Mouse (Mus musculus) adrenal gland, adult 18-20 months (tissue): ENCODE data around the gene Exoc5. TPM values are rescaled to one million over a fixed set of nuclear protein-coding genes. Genes with fewer than 3 reads are reported as not detected.
"Not testable (repeated sequence)": the region's sequence is repeated elsewhere in the genome, so short reads cannot be mapped to it uniquely, and the experiment has no call there.

ENCODE experiments used
- DNase-seq, 2 experiments: peaks; one replicate each; pipeline ENCODE4 v3.0.0; 2021 to 2022; ENCODE audit warnings: low spot score in 2 of 2
- long read RNA-seq, 2 experiments: library from polyadenylated mRNA; stranded (forward); transcript quantifications; one replicate each; pipeline ENCODE4 v2.0.0; 2021
- total RNA-seq, 2 experiments: library from RNA; stranded (reverse); gene quantifications; 1 replicate in 1 of 2; 2 replicates in 1 of 2; pipeline ENCODE4 v1.2.3; 2021

The Exoc5 gene
- 10 to 100 TPM; 34.5 to 35.4 TPM for total RNA-seq
- long read RNA-seq, experiment 1, full-length matches to known transcripts: 31 of 36 reads
- long read RNA-seq, experiment 1, partial matches to known transcripts: 1 of 36 reads
- long read RNA-seq, experiment 1, other reads (novel, unspliced or antisense): 4 of 36 reads
- long read RNA-seq, experiment 2, full-length matches to known transcripts: 62 of 73 reads
- long read RNA-seq, experiment 2, partial matches to known transcripts: 3 of 73 reads
- long read RNA-seq, experiment 2, other reads (novel, unspliced or antisense): 8 of 73 reads

DNA sequence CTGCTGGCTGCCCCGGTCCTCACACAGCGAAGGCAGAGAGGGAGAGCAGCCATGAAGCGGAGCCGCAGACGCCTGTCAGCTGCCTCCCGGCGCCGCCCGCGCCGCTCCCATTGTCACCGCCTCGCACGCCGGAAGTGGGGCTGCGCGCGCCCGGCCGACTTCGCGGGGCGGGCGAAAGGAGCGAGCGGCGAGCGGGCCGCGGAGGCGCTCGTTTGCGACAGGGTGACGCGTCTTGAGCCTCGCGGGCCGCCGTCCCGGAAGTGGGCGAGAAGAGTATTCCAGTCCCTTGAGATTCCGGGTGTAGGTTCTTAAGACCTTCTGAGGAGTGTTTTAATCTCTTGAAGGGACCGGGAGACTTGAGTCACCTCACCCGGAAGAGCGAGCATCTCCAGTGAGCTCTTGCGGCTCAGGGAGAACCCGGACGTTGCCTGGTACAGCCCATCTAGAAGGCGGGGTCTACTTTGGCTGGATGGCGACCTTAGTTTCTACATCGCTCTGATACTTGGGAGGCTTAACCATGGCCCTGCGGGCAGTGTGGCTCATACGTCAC is at the start of gene Exoc5:
Gene Exoc5, minus strand, starts transcription at position 380 of the 550 bp plus-strand sequence.
- peak; percentile 98 to 99 for DNase-seq

DNA sequence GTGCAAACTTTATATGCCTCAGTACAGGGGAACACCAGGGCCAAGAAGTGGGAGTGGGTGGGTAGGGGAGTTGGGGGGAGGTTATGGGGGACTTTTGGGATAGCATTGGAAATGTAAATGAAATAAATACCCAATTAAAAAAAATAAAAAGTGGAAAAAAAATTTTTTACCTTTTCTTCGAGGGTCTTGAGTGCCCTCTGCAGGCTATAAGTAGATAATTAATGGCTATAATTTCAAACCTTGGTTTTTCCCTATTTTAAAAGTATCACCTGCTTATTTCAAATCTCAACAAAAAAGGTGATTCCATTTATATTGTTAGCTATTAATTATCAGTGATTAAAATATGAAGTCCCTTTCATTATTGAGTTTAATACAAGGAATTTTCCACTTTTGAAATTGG is 25.3 kb upstream of the Exoc5 start:
- not testable (repeated sequence) for DNase-seq

DNA sequence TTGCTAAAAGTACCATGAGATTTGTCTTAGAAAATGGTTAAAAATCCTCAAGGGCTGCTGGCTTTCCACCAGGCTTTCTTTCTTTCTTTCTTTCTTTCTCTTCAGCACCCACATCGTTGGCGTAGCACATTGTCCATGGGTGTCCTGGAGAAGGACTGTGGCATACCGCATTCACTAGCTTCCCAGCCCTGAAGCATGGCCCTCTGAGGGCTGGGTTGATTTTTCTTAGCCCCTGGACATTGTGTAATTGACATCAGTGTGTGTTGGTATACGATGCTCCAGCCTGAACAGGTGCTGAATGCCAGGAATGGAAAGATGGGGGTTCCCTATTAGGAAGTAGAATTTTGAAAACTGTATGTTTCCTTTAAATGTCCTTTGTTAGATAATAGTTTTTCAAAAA is 24.8 kb upstream of the Exoc5 start:
- DNase-seq: no peak

DNA sequence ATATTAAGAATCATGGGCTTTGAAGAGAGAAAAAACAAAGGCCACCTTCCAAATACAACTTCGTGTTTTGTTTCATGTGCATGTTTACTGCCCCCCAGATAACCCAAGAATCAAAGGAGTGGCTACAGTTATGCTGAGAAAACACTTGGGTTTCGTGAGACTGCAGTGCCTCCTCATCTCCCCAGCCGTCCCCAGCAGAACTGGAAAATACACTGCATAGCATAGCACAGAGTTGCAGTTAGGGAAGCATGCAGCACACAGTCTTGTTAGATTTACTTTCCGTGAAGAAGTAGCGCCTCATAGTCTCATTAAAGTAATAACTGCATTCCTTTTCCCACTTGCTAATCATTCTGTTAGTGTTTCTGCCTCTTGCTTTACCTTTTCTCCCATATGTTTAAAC is 23.6 kb upstream of the Exoc5 start:
- DNase-seq: no peak

GRCm38 (mm10) chr14:49089461-49090058 is 23.1 kb upstream of the Exoc5 start:
- DNase-seq: no peak

DNA sequence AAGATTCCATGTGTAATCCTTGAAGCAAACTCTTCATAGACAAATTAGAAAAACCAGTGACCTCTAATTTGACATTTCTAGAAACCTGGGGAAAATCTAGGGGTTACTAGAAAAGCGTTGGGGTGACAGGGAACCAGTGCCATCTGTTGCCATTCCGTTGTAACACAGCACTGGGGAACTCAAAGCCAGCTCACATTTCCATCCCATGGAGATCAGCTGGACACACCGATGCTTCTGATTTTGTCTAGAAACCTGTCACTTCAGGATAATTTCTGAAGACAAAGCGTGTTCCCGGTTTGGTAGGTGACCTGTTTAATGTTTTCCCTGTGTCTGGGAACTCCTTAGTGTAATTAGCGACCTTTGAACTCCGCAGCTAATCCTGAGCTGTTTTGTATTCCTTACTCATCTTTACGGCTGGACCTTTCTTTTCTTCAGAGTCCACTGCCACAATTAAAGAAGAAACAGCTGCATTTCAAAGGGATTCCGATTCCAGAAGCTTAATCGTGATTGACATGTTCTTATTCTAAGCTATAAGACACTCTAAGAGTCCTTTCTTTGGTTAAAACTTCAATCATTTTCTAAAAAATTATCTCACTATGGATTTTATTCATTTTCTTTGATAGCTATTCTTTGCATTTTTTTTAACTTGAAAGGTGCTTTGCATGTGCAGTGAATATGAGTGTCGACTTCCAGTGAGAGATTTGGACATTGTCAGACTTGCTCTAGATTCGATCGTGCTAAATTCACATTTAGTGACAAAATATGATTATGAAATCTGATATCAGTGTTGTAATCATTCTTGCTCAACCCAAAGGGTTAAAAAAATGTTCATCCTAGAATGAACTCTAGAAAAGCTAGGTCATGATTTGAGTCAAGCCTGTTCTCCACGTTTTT is 21.9 kb upstream of the Exoc5 start:
- DNase-seq: no peak

- no peak for DNase-seq
Observed at GRCm38 (mm10) chr14:49086522-49086921, 20.1 kb upstream of the Exoc5 start.

GRCm38 (mm10) chr14:49078820-49079219 is 12.4 kb upstream of the Exoc5 start:
- no peak for DNase-seq

- no peak for DNase-seq
Observed at GRCm38 (mm10) chr14:49074361-49074760, 7.9 kb upstream of the Exoc5 start.

- DNase-seq: no peak
Observed at GRCm38 (mm10) chr14:49073896-49074295, 7.4 kb upstream of the Exoc5 start.

DNA sequence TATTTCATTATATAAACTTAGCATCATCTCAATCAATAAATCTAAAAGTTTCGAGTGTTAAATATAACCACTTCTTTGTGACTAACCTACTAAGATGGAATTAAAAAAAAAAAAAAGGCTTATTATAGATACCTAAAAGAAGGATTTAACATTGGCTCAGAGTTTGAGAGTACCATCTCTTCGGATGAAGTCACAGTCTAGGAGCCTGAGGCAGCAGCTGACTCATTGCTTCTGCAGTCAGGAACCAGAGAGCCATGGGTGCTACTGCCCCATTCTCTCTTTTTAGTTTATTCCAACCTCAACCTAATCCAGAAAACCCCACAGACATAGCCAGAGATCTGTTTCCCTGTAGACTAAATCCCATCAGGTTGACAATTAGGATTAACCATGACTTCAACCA is 6.4 kb upstream of the Exoc5 start:
- DNase-seq: no peak

DNA sequence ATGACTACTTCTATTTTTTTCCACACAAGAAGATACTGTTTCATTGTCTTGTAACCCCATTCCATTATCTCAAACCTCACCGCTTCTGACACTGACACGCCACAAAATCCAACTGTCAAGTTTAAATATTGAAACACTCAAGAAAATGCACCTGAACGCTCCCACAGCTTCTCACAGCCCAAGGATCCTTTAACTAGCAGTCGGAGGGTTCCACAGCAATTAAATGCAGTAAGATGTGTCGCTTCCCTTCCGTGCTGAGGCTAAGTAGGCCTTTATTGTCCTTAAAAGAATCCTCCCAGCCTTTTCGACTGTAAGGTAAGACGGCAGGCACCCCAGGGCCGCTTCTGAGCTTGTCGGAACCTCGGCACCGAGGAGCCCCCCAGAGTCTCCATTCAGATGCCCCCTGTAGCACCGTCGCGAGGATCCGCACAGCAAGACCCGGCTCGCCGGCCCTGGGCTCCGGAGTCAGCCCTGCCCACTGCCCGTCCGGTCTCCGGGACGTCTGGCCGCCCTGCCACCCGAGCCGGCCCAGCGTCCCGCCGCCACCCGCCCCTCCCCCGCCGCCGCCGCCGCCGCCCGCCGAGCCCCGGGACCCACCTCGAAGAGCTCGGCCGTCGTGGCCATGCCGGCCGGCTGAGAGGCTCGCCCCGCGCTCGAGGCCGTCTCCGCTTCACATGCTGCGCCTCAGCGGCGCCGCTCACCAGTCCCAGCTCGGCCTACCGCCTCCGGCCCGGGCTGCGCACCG is 752 bp downstream of the Exoc5 start, which contains the start of gene Ap5m1:
Gene Ap5m1, plus strand, starts transcription at position 569 of the 745 bp plus-strand sequence.
- DNase-seq: no peak

- no peak for DNase-seq
Observed at GRCm38 (mm10) chr14:49063838-49064237, 2.6 kb downstream of the Exoc5 start.

DNA sequence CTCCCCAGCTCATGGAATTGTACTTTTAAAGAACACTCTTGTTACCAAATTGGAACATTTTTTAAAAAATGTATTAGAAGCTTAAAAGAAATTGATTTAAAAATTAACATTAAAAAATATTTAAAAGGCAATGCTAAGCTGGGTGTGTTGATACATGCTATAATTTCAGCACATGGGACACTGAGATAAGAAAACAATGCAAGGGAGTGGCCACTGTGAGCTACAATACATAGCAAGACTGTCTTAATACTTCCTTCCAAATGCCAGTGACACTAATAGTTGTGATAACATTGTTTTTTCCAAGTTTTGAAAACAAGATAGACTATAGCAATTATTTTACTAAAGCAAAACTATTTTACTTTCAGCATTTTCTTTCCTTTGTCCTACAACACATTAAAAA is 17.0 kb downstream of the Exoc5 start:
- DNase-seq: no peak

- no peak for DNase-seq
Observed at GRCm38 (mm10) chr14:49045610-49046009, 20.8 kb downstream of the Exoc5 start.

- DNase-seq: no peak
Observed at GRCm38 (mm10) chr14:49028991-49029390, 37.5 kb downstream of the Exoc5 start.

GRCm38 (mm10) chr14:49027779-49028368 is 38.6 kb downstream of the Exoc5 start:
- DNase-seq: no peak

DNA sequence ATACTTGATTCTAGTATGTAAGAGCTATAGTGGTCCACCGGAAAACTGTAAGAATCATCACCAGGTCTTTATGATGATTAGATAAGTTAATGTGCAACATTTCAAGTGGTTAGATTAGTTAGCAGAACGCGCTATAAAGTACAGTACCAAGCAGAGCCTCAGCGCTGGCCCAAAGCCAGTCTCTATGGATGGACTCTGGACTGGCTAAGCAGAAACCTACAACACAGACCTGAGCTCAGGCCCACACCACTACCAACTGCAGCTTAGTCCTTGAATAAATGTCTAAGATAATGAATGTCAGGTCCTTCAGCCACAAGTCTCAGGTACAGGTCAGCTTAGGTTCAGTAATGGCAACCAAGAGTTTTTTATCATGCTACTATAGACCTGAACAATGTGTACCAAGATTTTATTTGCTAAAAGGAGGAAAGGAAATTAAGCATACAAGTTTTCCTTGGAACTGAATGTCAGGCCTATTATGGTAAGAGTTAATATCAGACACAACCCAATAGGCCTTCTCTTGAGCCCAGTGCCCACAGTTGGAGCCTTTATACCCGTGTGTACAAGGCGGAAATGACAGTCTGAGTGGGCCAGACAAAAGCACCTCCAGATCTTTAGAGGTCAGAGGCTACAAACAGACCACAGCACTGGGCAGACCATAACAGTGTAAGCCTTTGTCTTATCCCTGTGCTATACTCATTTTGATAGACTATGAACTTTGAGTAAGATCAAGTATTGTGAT is 39.2 kb downstream of the Exoc5 start:
- DNase-seq: no peak

GRCm38 (mm10) chr14:49019765-49020164 is 46.7 kb downstream of the Exoc5 start:
- no peak for DNase-seq
